Mouse (Mus musculus): ENCODE data around the gene Tnfrsf11a. TPM values are rescaled to one million over a fixed set of nuclear protein-coding genes. Genes with fewer than 3 reads are reported as not detected.
"Not testable (repeated sequence)": the region's sequence is repeated elsewhere in the genome, so short reads cannot be mapped to it uniquely, and the experiment has no call there.

Gene Tnfrsf11a
- polyA plus RNA-seq, 1 experiment from 2014 or later, result 0.35 TPM

DNA sequence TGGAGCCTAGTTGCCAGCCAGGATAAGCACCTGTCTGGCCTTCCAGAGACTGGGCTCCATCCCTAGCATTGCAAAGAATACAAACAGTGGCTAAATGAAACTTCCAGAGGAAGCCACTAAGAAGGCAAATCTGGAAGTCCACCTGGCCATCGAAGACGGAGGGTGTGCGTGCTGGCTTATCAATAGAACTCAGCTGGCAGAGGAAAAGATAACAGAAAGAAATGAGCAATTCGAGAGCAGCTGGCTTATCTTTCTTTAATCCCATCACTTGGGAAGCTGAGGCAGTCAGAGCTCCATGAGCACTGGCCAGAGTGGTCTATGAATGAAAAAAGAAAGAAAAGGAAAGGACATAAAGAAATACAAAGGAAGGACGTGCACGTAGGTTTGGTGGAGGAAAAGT is 20.1 kb downstream of the Tnfrsf11a start:
- WGBS, result 77% methylated on average over 6 of the region's 6 CpGs
- Histone ChIP-seq H3K4me3 (no peak overlapping the region), H3K4me1 (peaks cover 7% of the 10 kb centered on the region), H3K27me3 (ENCODE audit: insufficient read depth, poor library complexity, severe bottlenecking) (no peaks in the 10 kb centered on the region), H3K27ac (no peak overlapping the region), H3K9me3 (no peaks in the 10 kb centered on the region), H3K36me3 (no peaks in the 10 kb centered on the region)
- no peak for DNase-seq (ENCODE audit: low spot score)

DNA sequence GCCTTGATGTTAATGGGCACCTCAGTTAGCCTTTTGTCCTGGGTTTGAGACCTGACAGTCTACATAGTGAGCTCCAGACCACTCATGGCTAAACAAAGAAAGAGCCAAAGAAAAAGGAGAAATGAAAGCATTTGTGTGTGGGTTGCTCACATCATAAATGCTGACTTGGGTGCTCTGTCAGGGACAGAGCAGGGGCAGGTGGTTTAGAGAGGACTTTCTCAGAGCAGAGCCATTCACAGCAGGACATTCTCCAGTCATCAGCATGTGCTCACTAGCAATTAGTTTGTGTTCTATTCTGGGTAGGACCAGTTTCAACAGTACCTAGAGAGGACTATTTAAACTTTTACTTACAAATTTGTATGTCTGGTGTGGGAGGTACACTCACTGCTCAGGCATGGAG is 20.7 kb downstream of the Tnfrsf11a start:
- no peaks in the 10 kb centered on the region for H3K36me3 ChIP-seq
- no peak for DNase-seq (ENCODE audit: low spot score)
- H3K4me1 ChIP-seq, result peaks cover 7% of the 10 kb centered on the region
- no peaks in the 10 kb centered on the region for H3K27me3 ChIP-seq (ENCODE audit: insufficient read depth, poor library complexity, severe bottlenecking)
- H3K4me3 ChIP-seq, result no peak overlapping the region
- no peak overlapping the region for H3K27ac ChIP-seq
- no peaks in the 10 kb centered on the region for H3K9me3 ChIP-seq

DNA sequence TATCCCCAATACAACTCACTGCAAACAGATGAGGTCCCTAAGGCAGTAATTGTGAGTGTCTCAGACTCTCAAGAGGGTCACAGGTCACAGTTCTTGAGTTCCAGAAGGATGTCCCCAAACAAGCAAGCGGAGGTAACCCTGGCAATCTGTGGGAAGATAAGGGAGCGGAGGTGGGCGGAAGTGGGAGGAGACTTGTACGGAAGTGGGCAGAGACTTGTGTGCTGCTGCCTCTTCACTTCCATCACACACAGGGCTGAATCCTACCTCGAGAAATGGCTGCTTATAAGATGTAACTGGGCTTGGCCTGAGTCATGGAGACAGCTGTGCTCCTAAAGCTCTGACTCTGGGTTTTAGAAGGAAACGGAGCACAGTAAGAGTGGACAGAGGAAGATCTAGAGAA is 22.4 kb downstream of the Tnfrsf11a start:
- 37% methylated on average over 6 of the region's 6 CpGs for WGBS

DNA sequence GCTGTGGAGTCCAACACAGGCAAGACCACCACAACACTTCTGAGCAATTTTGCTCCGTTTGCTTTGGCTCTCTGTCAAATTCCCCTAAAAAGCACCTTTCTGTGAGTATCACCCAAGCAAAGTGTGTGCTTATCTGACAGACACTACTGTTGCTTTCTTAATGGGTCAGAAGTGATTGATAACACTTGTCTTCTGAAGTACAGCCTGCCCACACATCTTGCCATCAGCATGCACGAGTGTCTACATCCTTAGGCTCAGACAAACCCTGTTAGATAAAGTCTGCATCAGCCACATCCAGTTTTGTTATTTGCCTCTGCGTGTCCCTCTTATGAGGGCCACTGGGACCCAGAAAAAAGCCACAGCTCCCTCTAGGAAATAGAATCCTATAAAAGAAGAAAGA is 23.8 kb downstream of the Tnfrsf11a start:
- H3K36me3 ChIP-seq, result no peaks in the 10 kb centered on the region
- H3K4me1 ChIP-seq, result peaks cover 7% of the 10 kb centered on the region
- H3K4me3 ChIP-seq, result no peak overlapping the region
- DNase-seq (ENCODE audit: low spot score), result no peak
- H3K27me3 ChIP-seq (ENCODE audit: insufficient read depth, poor library complexity, severe bottlenecking), result no peaks in the 10 kb centered on the region
- H3K27ac ChIP-seq, result no peak overlapping the region
- no peaks in the 10 kb centered on the region for H3K9me3 ChIP-seq
- 33% methylated on average over 3 of the region's 3 CpGs for WGBS

More for the DNA sequence above, 22.4 kb downstream of the Tnfrsf11a start:
- Histone ChIP-seq H3K4me3 (no peak overlapping the region), H3K27ac (peak overlapping the region; percentile 44; the same call in 1 of the 2 replicates), H3K36me3 (no peaks in the 10 kb centered on the region), H3K9me3 (no peaks in the 10 kb centered on the region), H3K27me3 (ENCODE audit: insufficient read depth, poor library complexity, severe bottlenecking) (no peaks in the 10 kb centered on the region), H3K4me1 (peaks cover 7% of the 10 kb centered on the region)
- DNase-seq (ENCODE audit: low spot score), result no peak

DNA sequence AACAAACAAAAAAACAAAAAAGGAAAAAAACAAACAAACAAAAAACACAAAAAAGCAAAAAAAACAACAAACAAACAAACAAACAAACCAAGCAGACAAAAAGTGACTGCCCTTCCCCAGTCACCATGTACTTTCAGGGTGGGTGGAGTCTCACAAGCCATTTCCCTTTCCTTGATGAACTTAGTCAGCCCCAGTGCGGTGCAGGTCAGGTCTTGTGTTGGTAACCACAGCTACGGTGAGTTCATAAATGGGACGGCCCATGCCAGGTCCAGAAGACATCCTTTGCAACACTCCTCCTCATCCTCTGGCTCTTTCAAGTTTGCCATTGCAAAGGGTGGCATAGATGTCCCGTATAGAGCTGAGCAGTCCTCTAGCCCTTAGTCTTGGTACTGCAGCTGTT is 25.0 kb downstream of the Tnfrsf11a start:
- no peak for DNase-seq (ENCODE audit: low spot score)
- 90% methylated on average over 4 of the region's 4 CpGs for WGBS
- H3K9me3 ChIP-seq, result no peaks in the 10 kb centered on the region

DNA sequence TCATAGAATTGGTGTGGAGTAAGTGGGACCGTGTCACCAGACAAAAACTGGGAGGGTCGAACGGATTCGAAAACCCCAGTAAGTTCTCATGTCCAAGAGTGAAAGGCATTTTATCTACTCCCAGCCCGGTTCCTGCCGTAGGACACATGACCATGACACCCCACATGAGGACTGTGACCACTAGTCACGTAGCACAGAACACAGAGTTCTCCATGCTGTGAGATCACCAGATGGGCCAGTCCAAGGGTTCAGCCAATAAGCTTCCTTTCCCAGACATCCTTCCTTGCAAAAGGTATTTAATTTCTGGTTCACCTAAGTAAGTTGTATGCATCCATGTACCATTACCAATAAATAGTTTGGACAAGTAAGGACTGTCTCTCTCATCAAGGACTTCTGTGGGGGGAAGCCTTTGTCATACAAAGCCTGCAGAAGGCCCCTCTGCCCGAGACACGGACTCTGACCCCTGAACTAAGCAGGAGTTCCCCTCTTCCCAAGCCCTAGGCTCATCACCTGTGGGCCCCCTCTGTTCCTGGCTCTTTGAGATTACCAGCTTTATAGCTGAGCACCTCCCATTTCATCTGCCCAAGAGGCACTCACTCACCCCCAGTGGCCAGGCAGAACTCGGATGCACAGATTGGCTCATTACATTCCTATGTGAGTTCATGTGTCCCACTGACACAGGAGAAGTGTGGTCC is 26.7 kb downstream of the Tnfrsf11a start:
- Histone ChIP-seq H3K4me1 (peaks cover 7% of the 10 kb centered on the region), H3K9me3 (no peaks in the 10 kb centered on the region), H3K27me3 (ENCODE audit: insufficient read depth, poor library complexity, severe bottlenecking) (no peaks in the 10 kb centered on the region), H3K4me3 (no peak overlapping the region), H3K36me3 (no peaks in the 10 kb centered on the region), H3K27ac (no peak overlapping the region)
- WGBS, result 85% methylated on average over 10 of the region's 10 CpGs
- DNase-seq (ENCODE audit: low spot score), result no peak

More for the DNA sequence above, 25.0 kb downstream of the Tnfrsf11a start:
- Histone ChIP-seq H3K36me3 (no peaks in the 10 kb centered on the region), H3K4me1 (peaks cover 7% of the 10 kb centered on the region), H3K27me3 (ENCODE audit: insufficient read depth, poor library complexity, severe bottlenecking) (no peaks in the 10 kb centered on the region), H3K27ac (no peak overlapping the region), H3K4me3 (no peak overlapping the region)

DNA sequence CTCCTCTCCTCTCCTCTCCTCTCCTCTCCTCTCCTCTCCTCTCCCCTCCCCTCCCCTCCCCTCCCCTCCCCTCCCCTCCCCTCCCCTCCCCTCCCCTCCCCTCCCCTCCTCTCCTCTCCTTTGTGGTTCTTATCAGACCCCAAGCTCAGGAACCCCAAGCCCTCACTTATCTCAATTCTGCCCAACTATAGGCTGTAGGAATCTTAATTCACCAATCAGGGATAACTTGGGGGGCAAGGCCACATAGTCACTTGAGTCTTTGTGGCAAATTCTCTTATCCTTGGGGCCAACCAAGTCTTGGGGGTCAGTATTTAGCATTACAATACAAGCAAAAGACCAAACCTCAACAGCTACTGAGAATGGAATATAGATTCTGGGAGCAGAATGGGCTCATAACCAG is 31.5 kb downstream of the Tnfrsf11a start:
- not testable (repeated sequence) for H3K36me3 ChIP-seq; H3K27me3 ChIP-seq (ENCODE audit: insufficient read depth, poor library complexity, severe bottlenecking); H3K27ac ChIP-seq; H3K9me3 ChIP-seq; H3K4me3 ChIP-seq; H3K4me1 ChIP-seq; DNase-seq (ENCODE audit: low spot score)

DNA sequence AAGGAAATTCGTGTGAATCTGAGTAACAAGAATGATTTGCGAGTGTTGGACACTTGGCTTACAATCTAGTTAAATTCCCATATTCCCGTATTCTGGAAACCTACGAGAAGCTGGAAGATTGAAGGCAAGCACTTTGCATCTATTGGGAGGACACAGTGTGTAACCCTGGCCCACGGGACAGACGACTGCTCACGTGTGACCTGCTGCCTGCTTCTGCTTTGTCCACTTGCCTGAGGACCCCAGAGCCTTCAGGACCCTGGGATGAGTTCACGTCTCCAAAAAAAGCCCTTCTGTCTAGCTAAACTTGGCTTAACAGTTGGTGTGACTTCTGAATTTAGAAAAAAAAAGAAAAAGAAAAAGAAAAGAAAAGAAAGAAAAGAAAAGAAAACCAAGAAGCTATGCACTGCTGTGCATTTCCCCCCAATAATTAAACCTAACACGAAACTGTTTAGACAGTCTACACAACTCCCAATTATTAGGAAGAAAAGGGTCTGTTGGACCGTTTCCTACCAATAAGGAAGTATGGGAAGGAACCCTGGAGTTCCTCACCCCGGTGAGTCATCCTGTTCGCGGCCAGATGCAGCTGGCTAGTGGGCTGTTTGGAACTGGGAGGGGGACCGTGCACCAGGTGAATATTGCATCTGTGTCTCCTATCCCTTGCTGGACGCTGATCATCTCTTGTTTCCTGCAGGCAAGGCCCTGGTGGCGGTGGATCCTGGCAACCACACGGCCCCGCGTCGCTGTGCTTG is 32.6 kb downstream of the Tnfrsf11a start:
- H3K4me1 ChIP-seq, result peaks cover 8% of the 10 kb centered on the region; the same call in 1 of the 2 replicates
- no peak overlapping the region for H3K27ac ChIP-seq
- H3K36me3 ChIP-seq, result no peaks in the 10 kb centered on the region
- 79% methylated on average over 20 of the region's 20 CpGs for WGBS
- no peak for DNase-seq (ENCODE audit: low spot score)
- H3K27me3 ChIP-seq (ENCODE audit: insufficient read depth, poor library complexity, severe bottlenecking), result no peaks in the 10 kb centered on the region
- no peaks in the 10 kb centered on the region for H3K9me3 ChIP-seq
- no peak overlapping the region for H3K4me3 ChIP-seq

DNA sequence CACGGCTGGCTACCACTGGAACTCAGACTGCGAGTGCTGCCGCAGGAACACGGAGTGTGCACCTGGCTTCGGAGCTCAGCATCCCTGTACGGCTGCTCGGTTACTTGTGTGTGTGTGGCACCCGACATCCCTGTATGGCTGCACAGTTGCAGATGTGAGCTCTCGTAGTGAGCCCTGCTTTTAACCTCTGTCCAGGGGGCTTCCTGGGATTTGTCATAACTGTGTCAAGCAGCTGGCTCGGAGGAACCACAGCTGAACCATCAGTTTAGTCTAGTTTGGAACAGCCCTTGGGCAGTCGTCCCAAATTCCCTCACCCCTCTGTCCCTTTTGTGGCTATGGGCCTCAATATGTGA is 33.2 kb downstream of the Tnfrsf11a start:
- Histone ChIP-seq H3K36me3 (no peaks in the 10 kb centered on the region), H3K4me1 (peaks cover 8% of the 10 kb centered on the region; the same call in 1 of the 2 replicates), H3K4me3 (no peak overlapping the region), H3K9me3 (no peaks in the 10 kb centered on the region), H3K27me3 (ENCODE audit: insufficient read depth, poor library complexity, severe bottlenecking) (no peaks in the 10 kb centered on the region), H3K27ac (no peak overlapping the region)
- WGBS, result 75% methylated on average over 11 of the region's 11 CpGs
- DNase-seq (ENCODE audit: low spot score), result no peak

DNA sequence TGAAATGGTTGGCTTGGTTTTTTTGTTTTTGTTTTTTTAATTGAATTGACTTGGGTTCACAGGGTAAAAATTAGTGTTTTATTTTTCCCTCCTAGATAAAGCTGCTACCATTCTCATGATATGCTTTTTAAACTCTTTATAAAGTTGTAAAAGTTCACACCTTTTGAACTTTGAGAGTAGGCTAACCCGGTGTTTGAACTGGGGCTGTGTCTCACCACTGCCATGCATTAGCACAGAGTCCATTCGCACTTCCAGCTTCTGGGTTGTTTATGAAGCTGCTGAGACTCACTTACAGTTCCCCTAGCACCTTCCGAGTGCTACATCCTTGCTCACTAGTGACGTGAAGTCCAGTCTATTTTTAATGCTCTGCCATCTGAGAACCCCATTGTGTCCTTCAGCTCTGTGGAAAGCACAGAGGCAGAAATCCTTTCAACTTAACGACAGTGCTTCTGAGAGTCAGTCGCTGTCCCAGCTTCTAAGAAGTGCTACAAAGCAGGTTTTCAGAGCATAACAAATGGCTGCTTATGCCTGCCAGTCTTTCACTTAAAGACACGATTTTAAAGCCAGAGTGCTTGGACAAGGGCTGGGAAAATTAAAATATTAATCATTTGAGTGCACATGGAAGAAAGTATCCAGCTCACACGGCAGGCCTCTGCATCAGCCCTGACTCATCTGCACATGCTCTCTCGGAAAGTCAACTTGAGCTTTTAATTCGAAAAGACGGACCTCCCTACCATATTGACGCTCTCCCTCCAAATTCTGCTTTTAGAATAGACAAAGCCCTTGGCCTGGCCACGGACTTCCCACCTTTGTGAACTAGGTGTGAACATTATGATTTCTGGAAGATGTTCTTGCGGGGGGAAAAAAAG is 34.1 kb downstream of the Tnfrsf11a start:
- DNase-seq (ENCODE audit: low spot score), result no peak
- H3K4me3 ChIP-seq, result no peak overlapping the region
- H3K36me3 ChIP-seq, result no peaks in the 10 kb centered on the region
- H3K27me3 ChIP-seq (ENCODE audit: insufficient read depth, poor library complexity, severe bottlenecking), result no peaks in the 10 kb centered on the region
- H3K4me1 ChIP-seq, result peaks cover 8% of the 10 kb centered on the region; the same call in 1 of the 2 replicates
- H3K9me3 ChIP-seq, result no peaks in the 10 kb centered on the region
- peak overlapping the region; percentile 11; the same call in 1 of the 2 replicates for H3K27ac ChIP-seq
- WGBS, result 59% methylated on average over 14 of the region's 14 CpGs

DNA sequence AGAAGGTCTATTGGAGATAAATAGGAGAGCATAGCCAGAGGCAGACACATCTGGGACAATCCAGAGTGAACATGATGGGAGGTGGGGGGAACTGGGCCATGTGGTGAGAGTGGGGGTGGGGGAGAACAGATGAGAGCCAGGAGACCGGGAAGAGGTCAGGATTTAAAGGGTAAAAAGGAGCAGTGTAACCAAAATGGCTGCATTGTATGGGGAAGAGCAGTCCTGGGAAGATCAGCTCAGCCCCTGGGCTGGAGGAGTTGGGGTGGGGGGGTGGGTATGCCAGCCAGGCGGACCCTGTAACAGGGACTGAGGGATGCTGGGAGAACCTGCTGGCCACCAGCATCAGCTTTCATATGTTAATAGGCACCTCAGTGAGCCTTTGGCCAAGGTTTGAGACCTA is 34.8 kb downstream of the Tnfrsf11a start:
- no peaks in the 10 kb centered on the region for H3K36me3 ChIP-seq
- H3K9me3 ChIP-seq, result no peaks in the 10 kb centered on the region
- 81% methylated on average over 2 of the region's 2 CpGs for WGBS
- peaks cover 8% of the 10 kb centered on the region; the same call in 1 of the 2 replicates for H3K4me1 ChIP-seq
- no peak overlapping the region for H3K4me3 ChIP-seq
- H3K27ac ChIP-seq, result 0 out of 2 replicates have a peak overlapping the region, but pooled peaks have one; percentile 11
- DNase-seq (ENCODE audit: low spot score), result no peak
- no peaks in the 10 kb centered on the region for H3K27me3 ChIP-seq (ENCODE audit: insufficient read depth, poor library complexity, severe bottlenecking)

DNA sequence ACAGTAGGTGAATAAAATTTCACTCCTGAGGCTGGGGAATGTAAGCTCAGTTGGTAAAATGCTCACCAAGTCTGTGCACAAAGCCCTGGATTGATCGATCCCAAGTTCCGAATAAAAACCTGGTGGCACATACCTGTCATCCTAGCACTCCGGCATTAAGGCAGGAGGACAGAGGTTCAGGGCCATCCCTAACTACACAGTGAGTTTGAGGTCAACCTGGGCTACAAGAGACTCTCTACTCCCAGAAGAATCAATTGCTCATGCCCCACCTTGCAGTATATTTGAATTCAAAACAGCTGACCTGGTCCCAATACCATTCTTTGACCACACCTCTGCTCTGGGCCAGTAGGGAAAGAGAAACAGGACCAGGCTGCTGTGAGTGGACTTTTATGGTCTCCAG is 35.2 kb downstream of the Tnfrsf11a start:
- no peak for DNase-seq (ENCODE audit: low spot score)
- WGBS, result 89% methylated on average over 3 of the region's 3 CpGs
- Histone ChIP-seq H3K36me3 (no peaks in the 10 kb centered on the region), H3K27me3 (ENCODE audit: insufficient read depth, poor library complexity, severe bottlenecking) (no peaks in the 10 kb centered on the region), H3K4me3 (no peak overlapping the region), H3K9me3 (no peaks in the 10 kb centered on the region), H3K27ac (no peak overlapping the region), H3K4me1 (peaks cover 8% of the 10 kb centered on the region; the same call in 1 of the 2 replicates)

DNA sequence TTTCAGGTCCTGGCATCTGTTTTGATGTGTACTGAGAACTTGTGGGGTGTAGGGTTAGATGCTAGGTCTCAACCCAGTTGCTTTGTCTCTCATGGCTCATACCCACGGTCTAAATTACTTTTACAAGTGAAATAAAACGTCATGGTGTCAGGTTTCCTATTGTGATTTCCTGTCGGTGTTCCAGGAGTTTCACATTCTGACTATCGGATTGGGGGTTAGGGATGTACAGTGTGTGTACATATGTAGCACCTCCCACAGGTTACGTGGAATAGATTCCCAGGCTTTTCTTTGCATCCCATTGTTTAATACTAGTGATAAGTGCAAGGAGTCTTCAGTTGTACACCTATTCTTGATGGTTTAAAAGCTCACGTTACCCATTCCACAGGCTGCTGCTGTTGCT is 38.5 kb downstream of the Tnfrsf11a start:
- WGBS, result 63% methylated on average over 6 of the region's 6 CpGs
- Histone ChIP-seq H3K36me3 (no peaks in the 10 kb centered on the region), H3K27ac (no peak overlapping the region), H3K4me1 (peaks cover 8% of the 10 kb centered on the region; the same call in 1 of the 2 replicates), H3K9me3 (no peaks in the 10 kb centered on the region), H3K4me3 (no peak overlapping the region), H3K27me3 (ENCODE audit: insufficient read depth, poor library complexity, severe bottlenecking) (no peaks in the 10 kb centered on the region)
- no peak for DNase-seq (ENCODE audit: low spot score)
